Mouse (Mus musculus) embryonic fibroblast, embryonic 13.5 days (primary cell): ENCODE measurements around the gene Myo1d.

Experiments used
- CTCF ChIP-seq: IDR thresholded peaks from 2 replicates; pipeline ENCODE4 v1.5.1; 2011; ENCODE audit warnings: mild to moderate bottlenecking, control low read depth, low read length, moderate library complexity, borderline replicate concordance; ENCODE audit not compliant: insufficient read depth
- POLR2A ChIP-seq: IDR thresholded peaks from 2 replicates; pipeline ENCODE4 v1.6.1; 2011; ENCODE audit warnings: low read depth, mild to moderate bottlenecking, control low read depth, low read length, moderate library complexity

DNA sequence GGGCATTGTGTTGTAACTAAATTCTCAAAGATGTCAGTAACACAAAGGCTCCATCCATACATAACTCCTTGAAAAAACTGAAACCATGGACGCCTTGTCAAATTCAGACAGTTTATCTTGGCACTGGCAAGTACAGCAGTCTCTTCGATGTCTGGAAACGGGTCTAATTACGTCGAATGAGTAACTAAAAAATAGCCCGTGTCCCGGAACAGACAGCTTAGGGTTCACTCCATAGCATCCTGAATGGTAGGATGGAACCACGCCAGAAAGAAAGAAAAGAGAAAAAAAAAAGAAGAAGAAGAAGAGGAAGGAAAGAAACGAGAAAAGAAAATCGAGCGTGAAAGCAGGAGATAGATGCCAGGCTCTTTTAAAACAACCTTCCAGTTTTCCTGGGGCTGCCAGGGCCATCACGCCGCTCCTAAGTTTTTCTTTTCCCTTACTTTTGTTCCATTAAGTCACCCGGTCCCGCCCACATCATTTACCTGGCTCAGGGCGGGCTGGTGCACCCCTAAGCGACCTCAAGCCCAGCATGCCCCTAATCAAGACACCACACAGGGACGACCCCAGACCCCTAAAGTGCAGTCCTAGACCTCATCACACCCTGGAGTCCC, 804 bp downstream of the Myo1d start:
- TF ChIP-seq CTCF (no peak), POLR2A (no peak)
